11 mouse cellular contexts compared by ENCODE assay signal in the genomic region with DNA sequence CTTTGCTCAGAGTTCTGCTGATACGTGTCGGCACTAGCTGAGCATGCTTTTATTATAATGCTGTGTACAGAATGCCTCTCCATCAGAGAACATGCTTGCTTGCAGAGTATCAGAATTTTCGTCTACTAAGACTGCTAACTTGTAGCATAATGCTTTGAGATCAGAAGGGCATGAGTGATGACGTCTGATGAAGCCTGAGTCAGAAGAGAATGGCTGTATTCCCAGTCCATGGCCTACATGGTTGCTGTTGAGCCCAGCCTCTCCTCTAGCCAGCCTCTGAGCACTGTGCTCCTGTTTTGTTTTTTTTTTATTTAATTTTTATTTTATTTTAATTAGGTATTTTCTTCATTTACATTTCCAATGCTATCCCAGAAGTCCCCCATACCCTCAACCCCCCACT.
"Had no signal": no experiment of that assay in that cellular context is flagged by ENCODE, and none has a peak within 500 bp of the region (broad histone marks: within the 10 kb centered on the region; RNA-seq: fewer than 3 reads in every experiment).

No protein-coding gene starts in this region.

- H3K9ac ChIP-seq: liver, embryonic 15.5 days; lung, embryonic 14.5 days; midbrain, embryonic 13.5 days had no signal

- H3K4me2 ChIP-seq: liver, embryonic 11.5 days; liver, embryonic 15.5 days; lung, embryonic 14.5 days; midbrain, embryonic 13.5 days had no signal

- DNase-seq: kidney, postnatal 10 days; kidney, postnatal 4 days; lung, embryonic 14.5 days; lung, postnatal 36 days; thymus, adult 18-20 months; thymus, postnatal 14 days had no signal

- H3K36me3 ChIP-seq: liver, embryonic 15.5 days had no signal

- H3K4me3 ChIP-seq: layer of hippocampus, adult 2 months; limb, embryonic 10.5 days; liver, embryonic 15.5 days; midbrain, embryonic 13.5 days had no signal

- H3K9me3 ChIP-seq: limb, embryonic 10.5 days; liver, embryonic 15.5 days; midbrain, embryonic 13.5 days had no signal

- H3K4me1 ChIP-seq: limb, embryonic 10.5 days; liver, embryonic 15.5 days; midbrain, embryonic 13.5 days had no signal

- H3K27me3 ChIP-seq: liver, embryonic 15.5 days; midbrain, embryonic 13.5 days had no signal

- ATAC-seq: midbrain, embryonic 13.5 days had no signal

- H3K27ac ChIP-seq: layer of hippocampus, adult 2 months; limb, embryonic 10.5 days; liver, embryonic 15.5 days; midbrain, embryonic 13.5 days had no signal
